Mouse (Mus musculus) liver, embryonic 14.5 days (tissue): ENCODE measurements around the gene Phldb1. TPM values are rescaled to one million over a fixed set of nuclear protein-coding genes. Genes with fewer than 3 reads are reported as not detected.
"Not testable (repeated sequence)": the region's sequence is repeated elsewhere in the genome, so short reads cannot be mapped to it uniquely, and the experiment has no call there.

ENCODE experiments used
- ATAC-seq: fragments of 200-750 bp; cut with Nextera tagmentation; 2 replicates; pipeline ENCODE4 v1.8.0; 2017; ENCODE audit warnings: moderate number of reproducible peaks, mild to moderate bottlenecking, moderate library complexity; ENCODE audit not compliant: insufficient read depth
- DNase-seq, 3 experiments: peaks; one replicate each; pipeline ENCODE4 v3.0.0-alpha.2; 2012 to 2013; ENCODE audit warnings: low read depth in 3 of 3, low spot score in 3 of 3
- H3K27ac ChIP-seq: fragments of 300-500 bp; sonication (generic); 2 replicates; pipeline ENCODE4 v1.5.1; 2014; ENCODE audit warnings: moderate library complexity, mild to moderate bottlenecking, control low read depth, inconsistent platforms
- H3K27me3 ChIP-seq: fragments of 300-500 bp; sonication (generic); 2 replicates; pipeline ENCODE4 v1.6.1; 2014; ENCODE audit warnings: mild to moderate bottlenecking, low read length, moderate library complexity; ENCODE audit not compliant: control insufficient read depth, insufficient read depth
- H3K36me3 ChIP-seq: fragments of 300-500 bp; sonication (generic); replicated peaks from 2 replicates; pipeline ENCODE4 v1.6.1; 2014; ENCODE audit warnings: low read depth; ENCODE audit not compliant: control insufficient read depth, insufficient read depth
- H3K4me1 ChIP-seq, 2 experiments: fragments of 200-500 bp in 1 of 2; fragments of 300-500 bp in 1 of 2; sonication (generic) in 1 of 2; replicated peaks; 2 replicates each; pipeline ENCODE4 v1.6.1; 2012 to 2014; ENCODE audit warnings: antibody characterized with exemption in 1 of 2, inconsistent platforms in 1 of 2, low read length in 1 of 2; ENCODE audit not compliant: control insufficient read depth in 2 of 2, insufficient read depth in 2 of 2
- H3K4me2 ChIP-seq: fragments of 300-500 bp; sonication (generic); 2 replicates; pipeline ENCODE4 v1.6.1; 2014; ENCODE audit warnings: low read depth, mild to moderate bottlenecking, control low read depth, moderate library complexity
- H3K4me3 ChIP-seq, 2 experiments: fragments of 200-500 bp in 1 of 2; fragments of 300-500 bp in 1 of 2; sonication (generic) in 1 of 2; 2 replicates each; pipeline ENCODE4 v1.5.1; 2012 to 2014; ENCODE audit warnings: low read depth in 2 of 2, low read length in 2 of 2, mild to moderate bottlenecking in 2 of 2, control low read depth in 1 of 2, inconsistent platforms in 1 of 2, moderate library complexity in 1 of 2; ENCODE audit not compliant: insufficient read depth in 1 of 2
- H3K9ac ChIP-seq: fragments of 300-500 bp; sonication (generic); replicated peaks from 2 replicates; pipeline ENCODE4 v1.6.1; 2014; ENCODE audit warnings: mild to moderate bottlenecking, control low read depth, moderate library complexity
- H3K9me3 ChIP-seq: fragments of 300-500 bp; sonication (generic); 2 replicates; pipeline ENCODE4 v1.6.1; 2016; ENCODE audit warnings: low read length, mixed read lengths; ENCODE audit not compliant: control insufficient read depth
- CTCF ChIP-seq: IDR thresholded peaks from 2 replicates; pipeline ENCODE4 v1.5.1; 2016; ENCODE audit warnings: antibody characterized with exemption, low read depth, control low read depth
- EP300 ChIP-seq: IDR thresholded peaks from 2 replicates; pipeline ENCODE4 v1.6.1; 2016; ENCODE audit warnings: antibody characterized with exemption, low read depth
- WGBS: fragments of 180-500 bp; shearing (Covaris S2); extraction: QIAGEN DNeasy Blood & Tissue Kit; methylation state at CpG from one replicate; pipeline ENCODE4 v1.1.7; 2014; ENCODE audit not compliant: insufficient replicate concordance; 5-methylcytosine and 5-hydroxymethylcytosine counted together
- polyA plus RNA-seq, 2 experiments: library from polyadenylated mRNA; depleted of rRNA in 1 of 2; stranded (reverse) in 1 of 2; unstranded in 1 of 2; fragments of >200 nt; fragmentation: Nextera tagmentation in 1 of 2; extraction: Ambion mirVana in 1 of 2; gene quantifications; 2 replicates each; pipeline versions ENCODE4 v1.2.1 to v1.2.3; 2012 to 2014

The Phldb1 gene
- polyA plus RNA-seq (2012; rRNA removed) (2.6 and 2.7 TPM in 2 replicates), polyA plus RNA-seq (2014; fragmentation: Nextera tagmentation; extraction: Ambion mirVana) (1.6 and 2.3 TPM in 2 replicates)

DNA sequence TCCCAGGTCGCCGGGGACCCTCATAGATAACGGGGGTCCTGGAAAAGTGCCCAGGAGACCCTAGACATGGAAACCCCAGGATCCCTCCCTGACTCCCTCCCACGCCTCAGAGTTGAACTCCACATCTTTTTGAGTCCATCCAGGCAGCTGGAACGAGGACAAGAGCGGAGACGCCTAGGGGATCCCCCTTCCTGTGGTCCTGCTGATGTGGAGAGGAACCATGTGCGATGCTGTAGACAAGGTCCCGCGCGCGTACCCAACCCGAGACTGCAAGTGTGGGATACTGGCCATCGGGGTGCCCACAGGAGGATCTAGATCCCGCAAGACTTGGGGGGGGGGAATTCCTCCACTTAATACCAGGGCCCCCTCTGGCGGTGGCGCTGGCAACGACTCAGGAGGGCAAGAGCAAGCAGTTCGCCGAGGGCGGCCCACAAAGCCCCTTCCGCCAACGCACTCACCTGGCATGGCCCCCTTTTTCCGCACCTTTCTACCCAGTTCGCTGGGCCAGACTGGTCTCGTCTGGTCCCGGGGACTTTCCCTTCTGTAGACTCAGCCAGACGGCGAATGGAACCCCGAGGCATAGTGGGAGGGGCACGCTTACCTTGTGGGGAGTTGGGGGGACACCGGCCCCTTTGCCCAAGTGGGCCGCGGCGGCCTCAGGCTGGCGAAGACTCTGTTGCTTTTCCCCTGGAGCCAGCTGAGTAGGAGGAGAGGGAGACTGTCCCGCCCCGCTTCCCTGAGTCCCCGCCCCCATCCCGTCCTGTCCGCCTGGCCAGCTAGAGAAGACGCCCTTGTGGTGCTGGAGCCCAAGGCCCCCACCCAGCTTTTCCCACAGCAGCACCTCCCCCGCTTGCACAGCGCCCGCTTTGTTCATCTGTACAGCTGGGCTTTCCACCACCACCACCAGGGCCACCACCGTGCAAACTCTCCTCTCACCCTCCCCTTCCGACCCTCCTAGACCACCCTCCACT lies at the start of gene Phldb1:
Phldb1 (minus strand) TSS at position 675 of the 971 bp plus-strand sequence.
- H3K4me1 ChIP-seq: peaks cover 6 to 11% of the 10 kb centered on the region in 2 experiments; a peak in 3 of 4 replicates
- H3K9ac ChIP-seq: no peak within 1 kb of the TSS
- DNase-seq (no peak), ATAC-seq (peak; percentile 51)
- peak within 1 kb of the TSS; percentile 30 to 50 for H3K4me3 ChIP-seq
- 4% methylated on average over 47 of the region's 47 CpGs for WGBS
- H3K4me2 ChIP-seq: peak within 1 kb of the TSS; percentile 55
- H3K27ac ChIP-seq: no peak within 1 kb of the TSS
- TF ChIP-seq CTCF (peak; percentile 64), EP300 (no peak)
- no peaks in the 10 kb centered on the region for H3K36me3 ChIP-seq
- H3K9me3 ChIP-seq: no peaks in the 10 kb centered on the region
- H3K27me3 ChIP-seq: peaks cover 29% of the 10 kb centered on the region

DNA sequence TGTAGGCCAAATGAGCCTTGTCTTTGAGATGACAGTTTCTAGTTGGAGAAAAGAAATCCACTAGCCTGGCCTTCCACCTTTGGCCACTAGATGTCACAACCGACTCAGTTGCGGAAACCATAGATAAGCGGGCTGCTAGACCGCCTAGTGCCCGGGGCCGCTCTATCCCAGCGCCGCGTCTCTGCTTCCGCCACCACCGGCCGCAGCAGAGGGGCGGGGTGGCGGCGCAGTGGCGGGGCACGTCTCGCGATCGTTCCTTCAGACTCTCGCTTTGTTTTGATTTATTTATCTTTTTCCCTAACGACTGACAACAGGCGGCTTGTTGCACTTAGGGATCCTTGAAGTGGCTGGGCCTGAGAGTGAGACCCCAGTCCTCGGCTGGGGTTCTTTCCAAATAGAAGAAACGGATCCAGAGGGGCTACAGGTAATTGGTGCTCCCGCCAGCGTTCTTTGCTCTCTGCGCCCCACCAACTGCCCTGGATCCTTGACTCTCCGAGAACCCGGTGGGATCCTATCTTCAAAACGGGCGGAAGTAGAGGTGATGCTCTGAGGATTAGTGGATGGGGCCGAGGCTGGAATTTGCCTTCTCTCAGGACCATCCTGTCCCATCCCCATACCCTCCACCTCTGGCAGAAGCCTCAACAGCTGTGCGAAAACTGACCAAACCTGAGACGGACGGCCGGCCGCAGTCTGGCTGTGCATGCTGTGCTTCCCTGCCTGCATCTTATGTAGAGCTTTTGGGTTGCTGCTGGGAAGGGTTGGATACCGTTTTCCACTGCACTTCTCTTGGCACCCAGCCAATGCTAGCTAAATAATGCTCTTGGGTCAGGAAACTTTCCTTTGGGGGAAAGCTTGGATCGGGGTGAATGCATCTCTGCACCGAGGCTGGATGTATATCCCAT lies 38.0 kb upstream of the Phldb1 start:
- H3K9ac ChIP-seq: peak overlapping the region; percentile 58
- no peaks in the 10 kb centered on the region for H3K27me3 ChIP-seq
- no peak overlapping the region; the same call in 1 of the 2 replicates for H3K27ac ChIP-seq
- DNase-seq (peak; percentile 89 to 93 (median 92)), ATAC-seq (peak; percentile 98)
- no peaks in the 10 kb centered on the region for H3K36me3 ChIP-seq
- no peaks in the 10 kb centered on the region for H3K9me3 ChIP-seq
- WGBS: under 1% methylated on average over 41 of the region's 41 CpGs
- H3K4me3 ChIP-seq: peak overlapping the region; percentile 68 to 87
- peak overlapping the region; percentile 80 for H3K4me2 ChIP-seq
- 0 out of 2 replicates have a peak, but pooled peaks have one; percentile 18 for TF ChIP-seq EP300
- TF ChIP-seq CTCF: peak; percentile 92
- peaks cover 3 to 8% of the 10 kb centered on the region in 2 experiments for H3K4me1 ChIP-seq

DNA sequence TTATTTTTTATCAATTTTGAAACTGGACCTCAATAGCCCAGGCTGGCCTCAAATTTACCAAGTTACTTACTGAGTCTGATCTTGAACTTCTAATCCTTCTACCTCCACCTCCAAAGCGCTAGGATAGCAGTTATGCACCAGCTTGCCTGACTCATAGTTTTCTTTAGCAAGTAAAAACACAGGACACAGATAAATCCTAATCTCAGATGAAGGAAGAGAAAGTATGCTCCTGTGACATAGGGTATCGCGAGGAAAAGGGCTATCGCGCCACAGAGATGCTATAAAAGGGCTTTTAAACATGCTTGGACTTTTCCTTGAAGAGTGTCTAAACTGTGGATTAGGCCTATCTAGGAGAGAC lies 37.4 kb upstream of the Phldb1 start:
- peak; percentile 7; the same call in 1 of the 2 replicates for ATAC-seq

DNA sequence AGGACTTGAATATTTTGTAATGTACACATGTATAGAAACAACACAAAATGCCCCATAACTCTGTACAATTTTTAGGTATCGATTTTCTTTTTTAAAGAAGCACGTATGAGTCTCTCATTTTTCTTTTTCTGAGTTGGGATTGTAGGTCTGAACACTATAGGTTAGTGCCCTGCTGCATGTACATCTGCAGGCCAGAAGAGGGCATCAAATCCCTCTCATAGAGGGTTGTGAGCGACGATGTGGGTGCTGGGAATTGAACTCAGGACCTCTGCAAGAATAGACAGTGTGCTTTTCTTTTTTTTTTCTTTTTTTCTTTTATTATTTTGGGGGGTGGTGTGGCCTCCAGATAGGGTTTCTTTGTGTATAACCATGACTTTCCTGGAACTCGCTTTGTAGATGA lies 36.4 kb upstream of the Phldb1 start:
- Histone ChIP-seq H3K27ac (no peak overlapping the region), H3K36me3 (no peaks in the 10 kb centered on the region), H3K4me1 (peaks cover 4 to 8% of the 10 kb centered on the region in 2 experiments), H3K9me3 (no peaks in the 10 kb centered on the region), H3K4me3 (no peak overlapping the region), H3K4me2 (no peak overlapping the region), H3K9ac (no peak overlapping the region), H3K27me3 (no peaks in the 10 kb centered on the region)
- 81% methylated on average over 5 of the region's 5 CpGs for WGBS
- TF ChIP-seq CTCF: no peak
- DNase-seq (no peak), ATAC-seq (no peak)

More for the DNA sequence above, 37.4 kb upstream of the Phldb1 start:
- H3K4me2 ChIP-seq: peak overlapping the region; percentile 13
- H3K4me3 ChIP-seq: no peak overlapping the region; a peak in 1 of 4 replicates
- peaks cover 3 to 8% of the 10 kb centered on the region in 2 experiments for H3K4me1 ChIP-seq
- H3K27ac ChIP-seq: peak overlapping the region; percentile 58
- H3K36me3 ChIP-seq: no peaks in the 10 kb centered on the region
- H3K27me3 ChIP-seq: no peaks in the 10 kb centered on the region
- TF ChIP-seq EP300 (no peak), CTCF (no peak)
- 17% methylated on average over 5 of the region's 5 CpGs for WGBS
- no peak overlapping the region for H3K9ac ChIP-seq
- H3K9me3 ChIP-seq: no peaks in the 10 kb centered on the region
- no peak for DNase-seq

DNA sequence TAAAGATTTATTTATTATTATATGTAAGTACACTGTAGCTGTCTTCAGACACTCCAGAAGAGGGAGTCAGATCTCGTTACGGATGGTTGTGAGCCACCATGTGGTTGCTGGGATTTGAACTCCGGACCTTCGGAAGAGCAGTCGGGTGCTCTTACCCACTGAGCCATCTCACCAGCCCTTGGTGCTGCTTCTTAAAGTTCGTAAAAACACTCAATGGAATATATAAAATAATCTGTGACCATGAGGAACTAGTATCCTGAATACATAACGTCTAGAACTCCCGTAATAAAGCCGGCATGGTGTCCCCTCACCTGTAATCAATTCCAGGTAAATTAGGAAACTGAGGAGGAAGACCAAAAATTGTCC lies 33.0 kb upstream of the Phldb1 start:
- not testable (repeated sequence) for H3K9ac ChIP-seq, DNase-seq, H3K36me3 ChIP-seq, H3K27me3 ChIP-seq, H3K9me3 ChIP-seq
- Histone ChIP-seq H3K4me2 (peak overlapping the region; percentile 95), H3K4me1 (peaks cover 6 to 16% of the 10 kb centered on the region in 2 experiments), H3K27ac (peak overlapping the region; percentile 39; the same call in 1 of the 2 replicates), H3K4me3 (peak overlapping the region in 1 of 2 experiments; percentile 79; a peak in 3 of 4 replicates)
- ATAC-seq: peak; percentile 7; the same call in 1 of the 2 replicates
- 35% methylated on average over 7 of the region's 9 CpGs for WGBS
